Mouse (Mus musculus) c-Kit-negative CD71-positive TER-119-positive erythroid progenitor cells, embryonic 14.5 days (primary cell): ENCODE results near the gene Ppara.

Experiments
- DNase-seq: peaks from one replicate; pipeline ENCODE4 v3.0.0-alpha.2; 2013; ENCODE audit warnings: low read depth, low spot score

The Ppara gene

DNA sequence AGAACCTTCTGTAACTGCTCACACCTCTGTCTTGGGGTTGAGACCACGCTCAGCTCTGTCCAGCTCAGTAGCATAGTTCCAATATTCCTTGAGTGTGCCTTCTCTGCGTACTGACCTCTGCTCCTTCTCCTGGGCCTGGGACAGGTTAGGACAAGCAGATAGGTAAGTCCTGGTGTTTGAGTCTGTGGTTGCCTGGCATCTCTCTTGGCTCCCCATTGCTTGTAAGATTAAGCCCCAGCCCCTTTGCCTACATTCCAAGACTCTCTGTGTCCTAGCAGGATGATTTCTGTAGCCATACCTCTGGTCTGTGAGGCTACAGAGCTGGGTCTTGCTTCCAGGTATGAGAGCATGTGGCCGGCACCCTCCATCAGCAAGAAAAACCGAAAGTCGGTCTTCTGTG, 6.6 kb upstream of the Ppara start:
- DNase-seq: no peak

DNA sequence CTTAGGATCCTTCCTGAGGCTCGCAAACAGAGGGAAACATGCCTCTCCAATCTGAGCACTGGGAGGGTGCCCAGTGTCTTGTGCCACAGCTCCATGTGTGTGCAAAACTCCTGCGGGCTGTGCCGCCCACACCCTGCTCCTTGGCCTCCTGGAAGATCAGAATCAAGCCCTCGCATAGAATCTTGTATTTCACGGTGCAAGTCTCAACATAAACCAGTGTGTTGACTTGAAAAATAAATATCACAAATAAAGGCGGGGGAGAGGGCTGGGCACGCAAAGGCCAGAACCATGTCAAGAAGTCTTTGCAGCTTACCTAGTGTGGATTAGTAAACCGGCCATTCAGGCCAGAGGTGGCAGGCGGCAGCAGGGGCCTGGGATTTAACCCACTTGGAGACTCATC, 5.5 kb upstream of the Ppara start:
- no peak for DNase-seq

DNA sequence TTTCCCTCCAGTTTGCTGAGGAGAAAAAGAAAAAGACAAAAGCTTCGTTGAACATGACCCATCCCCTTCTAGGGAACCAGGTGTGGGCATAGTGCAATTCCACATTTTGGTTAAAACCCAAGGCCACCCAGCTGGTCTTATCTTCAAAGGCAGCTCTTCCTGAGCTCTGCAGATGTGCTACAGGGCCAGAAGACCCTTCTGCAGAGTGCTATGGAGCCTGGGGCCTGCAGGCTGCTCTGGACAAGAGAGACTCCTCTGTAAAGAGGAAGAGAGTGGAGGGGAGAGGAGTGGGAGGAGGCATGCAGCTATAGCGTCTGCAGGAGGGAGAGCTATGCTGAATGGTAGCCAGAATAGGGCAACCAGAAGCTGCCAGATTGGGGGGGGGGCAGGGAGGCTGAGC, 4.8 kb upstream of the Ppara start:
- DNase-seq: no peak

DNA sequence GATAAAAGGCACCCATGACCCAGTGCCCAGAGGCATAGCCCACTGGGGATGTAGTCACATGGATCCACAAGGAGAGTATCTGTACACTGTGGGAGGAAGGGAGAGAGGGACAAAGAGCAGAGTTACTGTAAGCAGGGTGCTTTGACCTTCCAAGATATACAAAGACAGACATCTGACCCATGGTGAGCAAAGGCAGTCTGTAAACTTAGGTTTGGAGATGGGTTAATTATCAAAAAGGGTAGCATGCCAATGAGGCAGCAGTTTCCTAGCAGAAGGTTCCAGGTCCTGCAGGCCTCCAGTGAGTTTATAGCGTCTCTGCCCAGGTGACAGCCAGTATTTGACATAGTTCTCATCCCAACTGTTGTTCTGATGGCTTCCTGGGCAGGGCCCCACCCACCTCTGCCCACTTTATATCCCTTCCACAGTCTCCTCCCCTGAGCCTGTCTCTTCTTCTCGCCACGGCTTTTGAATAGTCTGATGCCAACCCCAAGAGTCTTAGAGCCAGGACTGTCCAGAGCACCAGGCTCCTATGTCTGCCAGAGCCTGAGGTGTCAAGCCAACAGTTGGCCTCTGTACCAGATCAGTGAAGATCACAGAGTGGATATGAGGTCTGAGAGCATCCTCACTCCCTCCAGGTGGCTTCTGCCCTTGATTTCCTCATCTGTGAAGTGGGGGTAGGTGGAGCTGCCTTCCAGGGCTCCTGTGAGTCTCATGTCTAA, 2.7 kb upstream of the Ppara start:
- DNase-seq: no peak

DNA sequence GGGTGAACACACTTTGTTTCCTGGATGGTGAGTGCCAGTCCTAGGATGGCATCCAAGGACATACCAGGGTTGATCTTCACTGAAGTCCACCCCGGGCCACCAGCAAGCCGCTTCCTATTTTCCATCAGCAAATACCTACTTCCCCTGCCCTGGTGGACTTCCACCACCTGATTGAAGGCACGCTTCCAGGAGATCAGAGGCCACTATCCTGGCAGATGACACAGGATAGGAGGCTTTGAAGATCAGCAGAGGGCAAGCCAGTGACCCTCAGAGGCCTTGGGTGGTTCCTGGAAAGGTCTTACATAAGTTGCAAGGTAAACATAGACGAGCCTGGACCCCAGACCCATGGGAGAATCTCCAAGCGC, 2.2 kb upstream of the Ppara start:
- DNase-seq: no peak

DNA sequence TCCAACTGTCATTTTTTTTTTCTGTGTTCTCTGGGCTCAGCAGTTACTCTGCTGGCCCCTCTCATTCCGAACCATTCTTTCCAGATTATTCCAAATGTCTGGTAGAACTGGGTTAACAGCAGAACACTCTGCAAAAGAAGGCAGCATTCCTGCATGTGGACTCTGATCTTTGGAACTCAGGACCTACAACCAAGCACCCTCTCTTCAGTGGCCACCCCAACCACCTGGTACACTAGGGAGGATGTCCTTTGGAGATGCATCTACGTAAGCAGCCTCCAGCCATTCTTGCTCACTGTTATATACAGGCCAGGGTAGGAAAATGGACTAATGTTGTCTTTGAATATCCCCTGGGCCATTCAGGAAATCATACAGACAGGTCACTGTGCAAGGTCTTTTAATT, 1.1 kb upstream of the Ppara start:
- no peak for DNase-seq

DNA sequence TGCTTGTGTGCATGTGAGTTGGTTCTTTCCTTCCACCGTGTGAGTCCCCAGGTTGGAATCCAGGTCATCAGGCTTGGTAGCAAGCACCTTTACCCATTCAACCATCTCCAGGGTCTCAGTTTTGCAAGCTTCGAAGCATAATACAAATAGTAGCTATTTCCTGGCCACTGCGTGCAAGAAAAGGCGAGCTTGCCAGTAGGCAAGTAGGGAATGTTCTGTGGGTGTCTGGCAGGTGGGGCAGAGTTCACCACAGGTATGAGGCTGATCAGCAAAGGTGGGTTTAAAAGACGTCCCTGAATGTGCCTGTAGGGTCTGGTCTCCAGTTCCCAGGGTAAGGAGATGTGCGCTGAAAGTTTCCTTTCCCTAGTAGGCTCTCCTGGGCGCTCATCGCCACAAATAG, 635 bp upstream of the Ppara start:
- DNase-seq: no peak

DNA sequence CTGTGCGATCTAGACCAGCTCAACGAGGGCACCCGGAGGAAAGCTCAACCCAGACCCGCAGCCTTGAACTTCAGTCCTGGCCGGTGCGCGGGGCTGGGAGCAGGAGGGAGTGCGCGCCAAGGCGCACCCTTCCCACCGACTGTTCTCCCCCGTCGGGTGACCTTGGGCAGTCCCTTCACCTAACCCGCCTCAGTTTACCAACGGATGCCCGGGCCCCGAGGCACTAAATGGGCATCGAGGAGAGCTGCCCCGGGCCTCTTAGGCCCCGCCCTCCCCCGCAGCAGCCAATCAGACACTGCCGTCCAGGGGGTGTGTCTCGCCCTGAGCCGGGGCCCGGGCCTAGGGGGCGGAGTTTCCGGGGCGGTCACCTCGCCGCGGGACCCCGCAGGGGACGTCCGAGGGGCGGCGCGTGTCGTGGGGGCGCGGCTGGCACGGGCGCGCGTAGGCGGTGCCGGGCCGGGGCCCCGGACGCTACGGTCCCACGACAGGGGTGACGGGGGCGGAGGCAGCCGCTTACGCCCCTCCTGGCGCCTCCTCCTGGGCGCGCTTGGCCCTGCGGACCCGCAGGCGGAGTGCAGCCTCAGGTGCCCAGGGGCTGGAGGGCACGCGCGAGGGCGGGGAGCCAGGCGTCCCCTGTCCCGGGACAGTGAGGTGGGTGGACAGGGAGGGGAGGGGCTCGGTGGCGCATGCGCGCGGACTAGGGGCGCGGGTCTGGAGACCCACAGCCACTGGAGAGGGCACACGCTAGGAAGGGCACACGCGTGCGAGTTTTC, 466 bp downstream of the Ppara start:
- no peak for DNase-seq

DNA sequence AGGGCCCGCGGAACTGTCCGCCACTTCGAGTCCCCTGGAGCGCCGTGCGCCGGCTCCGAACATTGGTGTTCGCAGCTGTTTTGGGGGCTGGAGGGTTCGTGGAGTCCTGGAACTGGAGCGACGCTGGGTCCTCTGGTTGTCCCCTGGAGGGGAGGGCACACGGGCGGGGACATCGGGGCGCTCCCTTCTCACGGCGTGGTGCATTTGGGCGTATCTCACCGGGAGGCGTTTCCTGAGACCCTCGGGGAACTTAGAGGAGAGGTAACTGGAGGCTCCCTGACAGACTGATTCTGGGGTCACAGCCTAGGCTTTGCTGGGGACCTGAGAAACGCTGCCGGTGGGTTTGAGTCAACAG, 1.0 kb downstream of the Ppara start:
- DNase-seq: no peak

DNA sequence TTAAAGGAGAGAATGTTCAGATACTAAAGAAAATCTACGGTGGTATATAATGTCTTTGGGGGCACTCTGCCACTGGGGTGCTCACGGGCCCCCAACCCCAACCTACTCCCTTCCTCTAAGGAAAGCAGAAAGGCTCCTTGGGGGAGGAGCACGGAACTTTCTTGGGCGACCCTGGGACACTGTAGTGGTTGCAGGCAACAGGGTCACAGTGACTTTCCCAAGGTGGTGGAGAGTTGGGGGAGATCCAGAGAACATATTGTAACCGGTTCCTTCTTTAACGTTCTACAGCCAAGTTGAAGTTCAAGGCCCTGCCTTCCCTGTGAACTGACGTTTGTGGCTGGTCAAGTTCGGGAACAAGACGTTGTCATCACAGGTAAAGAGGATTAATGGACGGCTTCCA, 1.7 kb downstream of the Ppara start:
- no peak for DNase-seq

DNA sequence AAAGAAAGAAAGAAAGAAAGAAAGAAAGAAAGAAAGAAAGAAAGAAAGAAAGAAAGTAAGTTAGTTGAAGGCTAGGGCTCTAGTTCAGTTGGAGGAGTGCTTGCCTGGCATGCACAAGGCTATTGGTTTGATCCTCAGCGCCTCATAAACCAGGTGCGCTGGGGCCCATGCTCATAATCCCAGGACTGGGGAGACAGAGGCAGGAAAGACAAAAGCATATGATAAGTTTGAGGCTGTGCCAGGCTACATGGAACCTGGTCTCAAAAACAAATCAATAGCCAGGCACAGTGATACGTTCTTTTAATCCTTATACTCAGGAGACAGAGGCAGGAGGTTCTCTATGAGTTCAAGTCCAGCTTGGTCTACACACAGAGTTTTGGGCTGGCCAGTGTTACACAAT, 3.6 kb downstream of the Ppara start:
- no peak for DNase-seq

DNA sequence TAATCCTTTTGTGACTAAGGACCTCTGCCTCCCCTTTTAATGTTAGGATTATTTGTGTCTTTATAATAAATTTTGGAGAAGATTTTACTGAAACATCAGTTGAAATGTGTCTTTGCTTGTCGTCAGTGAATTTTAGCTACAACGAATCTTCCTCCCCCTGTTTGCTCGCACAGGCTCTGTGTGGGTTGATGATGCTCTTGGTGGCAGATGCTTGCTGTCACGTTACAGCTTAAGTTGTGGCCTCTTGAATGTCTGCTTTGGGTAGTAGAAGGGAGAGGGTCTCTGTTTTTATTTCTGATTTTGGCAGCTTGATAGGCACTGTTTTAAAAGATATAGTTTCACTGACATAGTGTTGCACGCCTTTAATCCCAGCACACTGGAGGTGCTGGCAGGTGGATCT, 4.2 kb downstream of the Ppara start:
- DNase-seq: no peak

DNA sequence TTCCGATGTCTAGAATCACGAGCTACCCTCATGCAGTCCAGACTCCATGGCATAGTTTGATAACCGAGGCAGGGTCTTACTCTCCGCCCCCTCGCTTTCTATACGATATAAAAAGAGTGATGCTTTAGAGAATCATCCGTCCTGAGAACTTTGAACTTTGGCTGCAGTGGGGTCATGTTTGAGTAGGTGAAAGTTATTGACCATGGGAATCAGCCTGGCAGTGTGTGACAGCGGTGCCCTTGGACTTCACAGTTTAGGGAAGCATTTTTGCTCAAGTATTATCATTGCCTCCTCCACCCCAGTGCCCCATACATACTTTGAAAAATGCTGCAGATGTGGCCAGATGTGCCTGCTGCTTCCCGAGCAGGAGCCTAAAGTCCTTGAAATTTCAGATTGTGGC, 7.8 kb downstream of the Ppara start:
- DNase-seq: no peak

DNA sequence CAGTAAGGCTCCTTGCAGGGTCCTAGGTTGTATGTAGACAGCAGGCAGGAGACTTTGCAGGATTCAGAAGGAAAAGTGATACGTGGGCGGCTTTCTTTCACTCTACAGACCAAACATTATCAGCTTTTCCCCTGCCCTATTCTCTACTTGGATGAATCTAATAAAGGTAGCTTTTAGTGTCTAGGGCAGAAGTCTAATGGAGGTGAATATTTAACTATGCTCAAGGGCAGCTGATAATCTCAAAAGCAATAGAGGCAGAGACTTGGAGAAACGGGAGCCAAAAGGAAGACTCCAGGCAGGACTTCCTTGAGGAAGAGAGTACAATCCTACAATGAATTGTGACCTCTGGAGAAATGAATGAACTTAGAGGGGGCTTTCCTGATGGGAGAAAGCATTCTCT, 9.2 kb downstream of the Ppara start:
- DNase-seq: no peak

DNA sequence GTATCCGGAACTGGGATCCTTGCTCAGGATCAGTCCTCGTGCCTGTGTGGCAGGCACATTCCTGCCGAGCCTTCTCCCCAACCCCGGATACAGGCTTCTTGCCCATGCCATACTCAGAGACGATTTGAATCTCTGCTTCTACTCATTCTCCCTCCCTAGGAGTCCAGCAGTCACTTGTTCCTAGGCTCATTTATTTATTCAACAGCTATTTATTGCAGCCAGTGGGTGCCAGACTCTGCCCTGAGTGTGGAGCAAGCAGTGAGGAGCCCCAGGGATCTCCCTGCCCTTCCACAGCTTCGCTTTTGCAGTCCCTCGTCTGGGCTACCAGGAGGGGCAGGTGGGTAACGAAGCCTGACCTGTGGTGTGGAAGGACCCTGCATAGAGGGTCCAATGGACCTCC, 11.4 kb downstream of the Ppara start:
- no peak for DNase-seq

DNA sequence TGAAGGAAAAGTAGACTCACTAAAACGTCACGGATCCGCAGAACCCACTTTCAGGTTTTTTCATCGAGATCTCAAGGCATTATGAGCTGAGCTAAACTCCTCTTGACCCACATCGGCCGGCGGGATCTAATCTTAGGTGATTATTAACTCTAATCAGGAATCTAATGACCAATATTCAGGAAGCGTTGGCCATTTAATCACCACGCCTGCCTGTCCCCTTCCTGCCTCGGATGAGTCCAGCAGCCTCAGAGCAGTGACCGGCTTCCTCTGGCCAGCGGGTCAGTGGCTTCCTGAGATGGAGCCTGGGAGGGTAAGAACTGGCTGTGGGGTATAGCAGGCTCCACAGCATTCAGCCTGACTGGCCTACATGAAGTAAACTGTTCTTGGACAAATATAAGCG, 11.9 kb downstream of the Ppara start:
- no peak for DNase-seq

DNA sequence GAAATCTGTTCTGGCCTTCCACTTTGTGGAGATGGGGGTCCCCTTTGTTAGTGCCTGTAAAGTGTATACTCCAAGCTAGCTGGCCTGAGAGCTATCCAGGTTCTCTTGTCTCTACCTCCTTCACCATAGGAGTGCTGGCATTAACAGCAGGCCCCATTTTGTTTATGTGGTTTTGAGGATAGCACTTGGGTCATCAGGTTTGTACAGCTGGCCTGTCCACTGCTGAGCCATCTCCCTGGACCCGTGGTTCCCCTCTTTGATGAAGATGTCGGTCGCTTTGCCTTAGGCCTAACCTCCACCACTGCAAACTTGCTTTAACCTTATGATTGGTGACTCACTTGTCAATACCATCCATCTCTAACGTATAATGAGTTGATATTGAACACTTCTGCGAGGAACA, 13.2 kb downstream of the Ppara start:
- no peak for DNase-seq

DNA sequence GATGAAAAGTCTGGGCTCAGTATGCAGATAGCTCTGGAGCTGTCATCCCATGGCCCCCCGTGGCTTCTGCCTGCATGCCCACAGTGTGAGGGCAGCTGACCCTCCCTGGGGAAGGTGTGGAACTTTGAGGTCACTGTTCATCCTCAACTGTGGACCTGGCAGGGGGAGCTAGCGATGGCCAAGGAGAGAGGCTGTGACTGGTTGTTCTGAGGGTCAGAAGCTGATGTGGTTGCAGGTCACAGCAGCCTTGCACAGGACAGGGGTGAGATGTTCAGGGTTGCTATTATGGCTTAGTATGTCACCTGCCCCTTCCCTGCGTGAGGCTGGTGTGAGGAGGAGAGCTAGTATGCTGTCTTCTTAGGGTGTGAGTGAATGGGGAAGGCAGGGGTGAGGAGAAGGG, 13.7 kb downstream of the Ppara start:
- DNase-seq: no peak

DNA sequence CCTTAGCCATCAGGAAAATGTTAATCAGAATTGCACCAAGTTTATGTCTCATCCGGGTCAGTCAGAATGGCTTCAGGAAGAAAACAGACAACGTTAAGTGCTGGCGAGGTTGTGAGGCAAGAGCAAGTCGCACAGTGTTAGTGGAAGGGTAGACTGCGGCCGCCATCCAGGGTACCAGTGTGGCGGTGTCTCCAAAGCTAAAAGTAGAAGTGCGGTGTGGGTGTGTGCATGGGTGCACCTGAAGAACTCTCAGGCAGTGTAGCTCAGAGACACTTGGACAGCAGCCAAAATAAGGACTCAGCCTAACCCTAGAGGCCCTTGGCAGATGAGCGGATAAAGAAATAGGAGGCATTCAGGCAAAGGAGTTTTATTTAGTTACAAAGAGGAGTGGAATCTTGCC, 14.4 kb downstream of the Ppara start:
- DNase-seq: no peak

DNA sequence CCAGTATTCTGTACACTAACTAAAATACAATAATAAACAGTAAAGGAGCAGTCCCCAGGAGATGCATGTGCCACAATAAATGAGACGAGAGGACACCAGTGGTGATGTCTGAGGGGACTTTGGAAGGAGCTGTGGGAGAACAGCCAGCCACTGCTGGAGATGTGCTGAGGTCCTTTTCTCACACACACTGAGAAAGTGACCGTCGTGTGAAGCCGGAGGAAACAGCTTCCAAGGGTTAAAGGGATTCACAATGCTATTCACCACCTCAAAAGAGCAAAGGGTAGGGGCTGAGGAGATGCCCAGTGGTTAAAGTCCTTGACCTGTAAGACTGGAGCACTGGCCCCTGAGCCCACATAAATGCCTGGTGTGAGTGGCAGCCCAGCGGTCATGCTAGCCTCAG, 15.3 kb downstream of the Ppara start:
- DNase-seq: no peak

DNA sequence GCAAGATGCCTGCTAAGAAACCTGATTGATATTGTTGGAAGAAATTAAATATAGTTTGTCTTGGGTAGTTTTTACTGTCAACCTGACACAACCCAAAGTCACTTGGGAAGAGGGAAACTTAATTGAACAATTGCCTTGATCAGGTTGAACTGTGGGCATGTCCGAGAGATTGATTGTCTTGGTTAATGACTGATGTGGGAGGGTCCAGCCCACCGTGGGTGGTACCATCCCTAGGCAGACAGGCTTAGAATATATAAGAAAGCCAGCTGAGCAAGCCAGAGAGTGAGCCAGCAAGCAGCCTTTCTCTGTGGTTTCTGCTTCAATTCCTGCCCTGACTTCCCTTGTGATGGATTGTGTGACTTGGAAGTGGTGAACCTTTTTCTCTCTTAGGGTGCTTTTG, 17.9 kb downstream of the Ppara start:
- DNase-seq: no peak

DNA sequence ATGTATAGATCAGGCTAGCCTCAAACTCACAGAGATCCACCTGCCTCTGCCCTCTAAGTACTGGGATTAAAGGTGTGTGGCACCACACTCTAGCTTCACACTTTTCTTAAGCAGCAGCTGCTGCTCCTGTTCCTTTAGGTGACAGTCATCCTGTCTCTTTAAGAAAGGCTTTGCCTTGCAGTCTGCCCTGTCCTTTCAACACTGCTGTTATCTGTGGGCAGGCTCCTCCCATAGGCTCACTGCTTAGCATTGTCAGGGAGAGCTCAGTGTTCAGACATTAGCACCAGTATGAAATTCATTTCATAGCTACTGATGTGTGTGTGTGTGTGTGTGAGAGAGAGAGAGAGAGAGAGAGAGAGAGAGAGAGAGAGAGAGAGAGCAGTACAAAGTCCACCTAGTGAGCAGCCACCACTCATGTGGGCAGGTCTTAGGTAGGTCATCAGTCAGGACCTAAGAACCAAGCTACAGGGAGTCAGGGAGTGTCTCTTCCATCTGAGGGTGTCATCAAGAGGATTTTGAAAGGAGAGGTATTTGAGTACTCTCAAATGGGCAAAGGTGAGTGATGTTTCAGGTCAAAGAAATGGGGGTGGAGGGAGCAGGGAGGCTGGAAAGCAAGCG, 19.4 kb downstream of the Ppara start:
- no peak for DNase-seq

DNA sequence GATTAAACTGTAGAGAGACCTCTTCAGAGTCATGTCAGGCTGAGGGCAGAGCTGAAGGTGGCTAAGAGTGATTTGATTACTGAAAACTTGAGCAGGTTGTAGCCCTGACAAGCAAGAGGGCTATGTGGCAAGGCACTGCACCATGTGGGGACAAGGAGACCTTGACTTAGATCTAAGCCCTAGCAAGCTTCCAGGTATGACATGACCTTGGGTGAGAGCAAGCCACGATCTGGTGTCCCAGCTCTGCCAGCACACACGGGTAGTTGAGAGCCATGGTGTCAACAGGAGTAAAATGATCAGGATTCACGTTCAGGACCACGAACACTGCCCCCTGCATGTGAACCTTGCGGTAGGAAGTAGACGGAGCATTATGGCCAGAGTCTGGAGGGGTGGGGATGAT, 20.4 kb downstream of the Ppara start:
- no peak for DNase-seq
